Mouse (Mus musculus): ENCODE measurements around the gene Atp5g1. TPM values are rescaled to one million over a fixed set of nuclear protein-coding genes. Genes with fewer than 3 reads are reported as not detected.
"Not testable (repeated sequence)": the region's sequence is repeated elsewhere in the genome, so short reads cannot be mapped to it uniquely, and the experiment has no call there.

Atp5g1 gene
- polyA plus RNA-seq (2015; fragmentation: Nextera tagmentation; extraction: Ambion mirVana) = 530 and 549 TPM in 2 replicates

GRCm38 (mm10) chr11:96075509-96076220, at the start of gene Atp5g1:
Gene Atp5g1 (minus strand): TSS chr11:96075670.
- H3K4me3 ChIP-seq = peak within 1 kb of the TSS; percentile 83
- peak within 1 kb of the TSS; percentile 90 for H3K27ac ChIP-seq
- peak; percentile 97 for ATAC-seq (ENCODE audit: low FRiP score)
- H3K9me3 ChIP-seq = no peaks in the 10 kb centered on the region
- peak within 1 kb of the TSS; percentile 88 for H3K9ac ChIP-seq
- H3K27me3 ChIP-seq = no peaks in the 10 kb centered on the region
- H3K4me1 ChIP-seq (replicated peaks) = peaks cover 24% of the 10 kb centered on the region
- H3K36me3 ChIP-seq = peaks cover 16% of the 10 kb centered on the region
- under 1% methylated on average over 37 of the region's 37 CpGs for WGBS
- H3K4me2 ChIP-seq = peak within 1 kb of the TSS; percentile 82

GRCm38 (mm10) chr11:96124052-96124914, 48.8 kb upstream of the Atp5g1 start:
- Histone ChIP-seq H3K4me3 (peak overlapping the region; percentile 40), H3K9me3 (no peaks in the 10 kb centered on the region), H3K4me2 (peak overlapping the region; percentile 75), H3K27me3 (peaks cover 62% of the 10 kb centered on the region), H3K36me3 (no peaks in the 10 kb centered on the region), H3K4me1 (replicated peaks) (peaks cover 11% of the 10 kb centered on the region), H3K27ac (no peak overlapping the region), H3K9ac (peak overlapping the region; percentile 53; the same call in 1 of the 2 replicates)
- 2% methylated on average over 45 of the region's 45 CpGs for WGBS
- no peak for ATAC-seq (ENCODE audit: low FRiP score)

GRCm38 (mm10) chr11:96122806-96123205, 47.3 kb upstream of the Atp5g1 start:
- not testable (repeated sequence) for H3K36me3 ChIP-seq; H3K4me2 ChIP-seq; ATAC-seq (ENCODE audit: low FRiP score); H3K9ac ChIP-seq; H3K4me3 ChIP-seq; H3K9me3 ChIP-seq; H3K27ac ChIP-seq
- 80% methylated on average over 4 of the region's 4 CpGs for WGBS
- Histone ChIP-seq H3K4me1 (replicated peaks) (peaks cover 11% of the 10 kb centered on the region), H3K27me3 (peaks cover 62% of the 10 kb centered on the region)

- Histone ChIP-seq H3K4me2 (no peak overlapping the region), H3K36me3 (no peaks in the 10 kb centered on the region), H3K27ac (no peak overlapping the region), H3K9me3 (no peaks in the 10 kb centered on the region), H3K4me1 (replicated peaks) (peaks cover 6% of the 10 kb centered on the region), H3K9ac (no peak overlapping the region), H3K27me3 (peaks cover 39% of the 10 kb centered on the region), H3K4me3 (no peak overlapping the region)
- WGBS = 66% methylated on average over 3 of the region's 3 CpGs
- no peak for ATAC-seq (ENCODE audit: low FRiP score)
Observed at GRCm38 (mm10) chr11:96119401-96119800, 43.9 kb upstream of the Atp5g1 start.

- H3K4me2 ChIP-seq; H3K36me3 ChIP-seq; H3K9me3 ChIP-seq; H3K4me3 ChIP-seq; ATAC-seq (ENCODE audit: low FRiP score); H3K4me1 ChIP-seq (replicated peaks); H3K27ac ChIP-seq; H3K9ac ChIP-seq: not testable (repeated sequence)
- H3K27me3 ChIP-seq = peaks cover 17% of the 10 kb centered on the region
- WGBS = 80% methylated on average over 3 of the region's 3 CpGs
Observed at GRCm38 (mm10) chr11:96116925-96117324, 41.5 kb upstream of the Atp5g1 start.

GRCm38 (mm10) chr11:96116116-96116515, 40.6 kb upstream of the Atp5g1 start:
- H3K27ac ChIP-seq = no peak overlapping the region
- no peaks in the 10 kb centered on the region for H3K36me3 ChIP-seq
- no peak for ATAC-seq (ENCODE audit: low FRiP score)

GRCm38 (mm10) chr11:96115416-96115815, 39.9 kb upstream of the Atp5g1 start:
- Histone ChIP-seq H3K27me3 (peaks cover 5% of the 10 kb centered on the region; the same call in 1 of the 2 replicates), H3K9ac (no peak overlapping the region), H3K27ac (no peak overlapping the region), H3K4me1 (replicated peaks) (no peaks in the 10 kb centered on the region), H3K9me3 (no peaks in the 10 kb centered on the region), H3K4me2 (no peak overlapping the region), H3K36me3 (no peaks in the 10 kb centered on the region), H3K4me3 (no peak overlapping the region)
- 89% methylated on average over 6 of the region's 6 CpGs for WGBS
- no peak for ATAC-seq (ENCODE audit: low FRiP score)

More at GRCm38 (mm10) chr11:96116116-96116515, 40.6 kb upstream of the Atp5g1 start:
- 94% methylated on average over 3 of the region's 3 CpGs for WGBS
- no peak overlapping the region for H3K4me3 ChIP-seq
- H3K4me1 ChIP-seq (replicated peaks) = no peaks in the 10 kb centered on the region
- H3K9me3 ChIP-seq = no peaks in the 10 kb centered on the region
- H3K4me2 ChIP-seq = no peak overlapping the region
- H3K9ac ChIP-seq = no peak overlapping the region
- peaks cover 11% of the 10 kb centered on the region for H3K27me3 ChIP-seq

GRCm38 (mm10) chr11:96114077-96114476, 38.6 kb upstream of the Atp5g1 start:
- WGBS = 65% methylated on average over 2 of the region's 2 CpGs
- no peak overlapping the region for H3K9ac ChIP-seq
- no peak overlapping the region for H3K4me2 ChIP-seq
- H3K27ac ChIP-seq = no peak overlapping the region
- no peaks in the 10 kb centered on the region for H3K9me3 ChIP-seq
- H3K27me3 ChIP-seq = no peaks in the 10 kb centered on the region
- no peaks in the 10 kb centered on the region for H3K36me3 ChIP-seq
- no peak for ATAC-seq (ENCODE audit: low FRiP score)
- no peak overlapping the region for H3K4me3 ChIP-seq
- H3K4me1 ChIP-seq (replicated peaks) = no peaks in the 10 kb centered on the region

GRCm38 (mm10) chr11:96111751-96112150, 36.3 kb upstream of the Atp5g1 start, which contains the start of gene Calcoco2:
Gene Calcoco2 (minus strand): TSS chr11:96111964.
- Histone ChIP-seq H3K4me2 (no peak within 1 kb of the TSS), H3K27ac (no peak within 1 kb of the TSS), H3K4me1 (replicated peaks) (no peaks in the 10 kb centered on the region), H3K4me3 (no peak within 1 kb of the TSS), H3K36me3 (no peaks in the 10 kb centered on the region), H3K27me3 (no peaks in the 10 kb centered on the region), H3K9me3 (no peaks in the 10 kb centered on the region), H3K9ac (no peak within 1 kb of the TSS)
- ATAC-seq (ENCODE audit: low FRiP score) = no peak
- 45% methylated on average over 14 of the region's 14 CpGs for WGBS

GRCm38 (mm10) chr11:96110950-96111349, 35.5 kb upstream of the Atp5g1 start:
- H3K27me3 ChIP-seq; H3K27ac ChIP-seq; H3K4me1 ChIP-seq (replicated peaks); H3K4me3 ChIP-seq; H3K36me3 ChIP-seq; ATAC-seq (ENCODE audit: low FRiP score); H3K4me2 ChIP-seq; H3K9me3 ChIP-seq; H3K9ac ChIP-seq: not testable (repeated sequence)
- 72% methylated on average over 2 of the region's 2 CpGs for WGBS

- no peak overlapping the region for H3K4me3 ChIP-seq
- no peak overlapping the region for H3K27ac ChIP-seq
- no peaks in the 10 kb centered on the region for H3K36me3 ChIP-seq
- H3K9me3 ChIP-seq = no peaks in the 10 kb centered on the region
- WGBS = 90% methylated on average over 1 of the region's 1 CpGs
- H3K9ac ChIP-seq = no peak overlapping the region
- ATAC-seq (ENCODE audit: low FRiP score) = no peak
- no peaks in the 10 kb centered on the region for H3K27me3 ChIP-seq
- H3K4me1 ChIP-seq (replicated peaks) = no peaks in the 10 kb centered on the region
- no peak overlapping the region for H3K4me2 ChIP-seq
Observed at GRCm38 (mm10) chr11:96108376-96108775, 32.9 kb upstream of the Atp5g1 start.

- 14% methylated on average over 3 of the region's 3 CpGs for WGBS
- Histone ChIP-seq H3K9ac (no peak overlapping the region), H3K27me3 (peaks cover 12% of the 10 kb centered on the region), H3K4me3 (no peak overlapping the region), H3K36me3 (no peaks in the 10 kb centered on the region), H3K4me1 (replicated peaks) (no peaks in the 10 kb centered on the region), H3K27ac (no peak overlapping the region), H3K4me2 (no peak overlapping the region), H3K9me3 (no peaks in the 10 kb centered on the region)
- ATAC-seq (ENCODE audit: low FRiP score) = no peak
Observed at GRCm38 (mm10) chr11:96093361-96093760, 17.9 kb upstream of the Atp5g1 start.

Measured in hindbrain, embryonic 13.5 days (tissue).